Mouse (Mus musculus) cerebellum, postnatal 10 days (tissue): Measurements from ENCODE around the gene Ehd1.

Source experiments
- DNase-seq, 2 experiments: peaks; one replicate each; pipeline ENCODE4 v3.0.0; 2021; ENCODE audit warnings: mixed read lengths in 2 of 2

Ehd1 gene

DNA sequence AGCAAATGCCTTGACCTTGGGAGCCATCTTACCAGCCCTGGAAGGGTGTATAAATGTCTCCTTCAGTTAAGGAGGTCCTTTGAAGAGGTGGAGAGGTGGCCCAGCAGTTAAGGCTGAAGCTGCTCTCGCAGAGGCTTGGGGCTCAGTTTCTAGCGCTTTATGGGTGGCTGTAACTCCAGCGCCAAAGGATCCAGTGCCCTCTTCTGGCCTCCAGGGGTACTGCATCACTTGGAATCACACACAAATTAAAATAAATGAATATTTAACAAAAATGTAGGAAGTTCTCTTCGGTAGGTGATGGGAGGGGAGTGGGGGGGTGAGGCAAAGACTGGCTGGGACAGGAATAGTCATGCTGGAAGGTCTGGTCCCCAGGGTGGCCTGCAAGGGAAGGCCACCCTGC is 15.6 kb upstream of the Ehd1 start:
- peak in 1 of 2 experiments; percentile 45 for DNase-seq

DNA sequence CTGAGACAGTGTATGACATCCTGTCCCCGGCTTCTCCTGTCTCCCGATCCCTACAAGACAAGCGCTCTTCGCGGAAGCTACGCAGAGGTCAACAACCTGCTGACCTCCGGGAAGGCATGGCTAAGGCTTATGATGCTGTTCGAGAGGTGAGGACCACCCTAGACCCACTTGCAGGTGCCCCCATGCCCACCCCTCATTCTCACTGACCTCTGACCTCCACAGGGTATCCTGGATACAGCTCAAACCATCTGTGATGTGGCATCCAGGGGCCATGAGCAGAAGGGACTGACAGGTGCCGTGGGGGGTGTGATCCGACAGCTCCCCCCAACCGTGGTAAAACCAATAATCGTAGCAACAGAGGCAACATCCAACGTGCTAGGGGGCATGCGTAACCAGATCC is 15.1 kb upstream of the Ehd1 start:
- DNase-seq, result no peak

DNA sequence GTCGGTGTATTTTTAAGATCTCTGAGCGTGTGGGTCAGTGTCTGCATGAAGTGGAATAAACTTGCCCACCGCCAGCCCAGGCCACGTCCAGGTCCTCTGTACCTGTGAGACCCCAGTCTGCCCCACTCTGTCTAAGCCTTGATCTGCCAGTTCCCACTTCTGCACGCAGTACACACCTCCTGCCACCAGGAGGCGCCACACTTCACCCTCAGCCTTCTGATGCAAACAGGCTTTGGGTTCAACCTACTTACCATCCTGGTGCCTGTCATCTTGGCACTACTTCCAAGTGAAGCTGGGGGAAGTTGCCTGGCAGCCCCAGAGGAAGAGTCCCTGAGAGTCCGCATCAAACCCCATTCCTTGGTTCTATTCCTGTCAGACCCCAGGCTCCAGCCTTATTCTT is 14.3 kb upstream of the Ehd1 start:
- DNase-seq, result peak; percentile 90 to 94

DNA sequence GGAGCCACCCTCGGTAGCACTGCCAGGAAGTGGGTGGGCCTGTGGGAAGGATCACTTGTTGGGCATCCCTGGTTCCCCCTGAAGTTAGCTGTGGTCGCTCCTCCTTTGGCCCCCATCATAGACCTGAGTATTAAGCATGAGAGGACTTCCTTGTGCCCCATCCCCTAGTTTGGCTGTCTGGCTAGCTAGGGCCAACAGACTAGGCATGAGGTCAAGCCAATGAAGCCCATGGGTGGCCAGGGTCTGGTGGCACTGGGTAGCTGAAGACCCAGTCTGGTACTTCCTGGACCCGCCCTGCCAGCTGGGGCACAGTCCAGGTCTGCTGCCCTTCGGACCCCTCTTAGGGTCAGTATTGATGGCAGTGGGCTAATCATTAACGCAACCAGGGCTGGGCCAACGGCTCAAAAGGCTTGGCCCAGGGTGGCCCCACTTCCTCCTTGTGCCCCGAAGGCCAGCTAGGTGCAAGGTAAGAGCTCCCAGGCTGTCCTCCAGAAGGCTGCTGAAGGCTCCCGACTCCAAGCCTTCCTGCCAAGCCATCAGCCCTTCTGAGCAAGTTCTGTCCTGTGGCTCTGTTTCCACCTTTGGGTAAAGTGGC is 13.6 kb upstream of the Ehd1 start:
- peak in 1 of 2 experiments; percentile 36 for DNase-seq

DNA sequence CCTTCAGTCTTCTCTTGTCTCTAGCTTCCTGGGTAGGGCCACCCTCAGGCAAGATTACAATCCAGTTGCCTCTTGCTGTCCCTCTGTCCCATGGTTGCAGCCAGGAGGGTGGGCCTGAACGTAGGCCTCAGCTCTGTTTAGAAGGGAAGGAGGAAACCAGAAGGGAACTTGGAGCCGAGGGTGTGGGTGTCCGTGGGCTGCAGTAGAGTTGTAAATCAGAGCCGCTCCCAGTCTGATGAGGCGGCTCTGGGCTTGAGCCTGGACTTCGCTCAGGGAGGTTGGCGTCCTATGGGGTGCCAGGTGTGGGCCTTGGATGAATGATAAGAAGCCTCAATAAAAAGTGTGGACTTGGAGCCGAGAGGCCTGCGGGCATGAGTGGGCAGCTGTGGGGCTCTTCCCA is 12.3 kb upstream of the Ehd1 start:
- peak; percentile 37 to 44 for DNase-seq

DNA sequence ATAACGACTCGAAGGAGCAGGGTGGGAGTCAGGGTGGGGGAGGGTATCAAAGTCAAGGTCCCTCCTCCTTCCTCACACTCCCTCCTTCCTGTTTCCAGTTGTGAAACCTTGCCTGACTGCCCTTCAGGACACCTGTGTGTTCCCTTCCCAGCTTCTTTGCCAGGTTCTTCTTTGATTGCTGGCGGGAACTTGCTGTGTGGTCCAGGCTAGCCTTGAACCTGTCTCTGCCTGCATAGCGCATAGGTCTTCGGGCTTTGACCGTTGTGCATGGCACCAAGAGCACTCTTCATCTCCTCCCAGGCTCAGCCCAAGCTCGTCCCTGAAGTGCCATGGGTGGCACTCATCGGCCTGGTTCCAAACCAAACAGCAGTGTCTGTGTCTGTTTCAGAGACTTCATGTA is 11.6 kb upstream of the Ehd1 start:
- peak in 1 of 2 experiments; percentile 28 for DNase-seq

DNA sequence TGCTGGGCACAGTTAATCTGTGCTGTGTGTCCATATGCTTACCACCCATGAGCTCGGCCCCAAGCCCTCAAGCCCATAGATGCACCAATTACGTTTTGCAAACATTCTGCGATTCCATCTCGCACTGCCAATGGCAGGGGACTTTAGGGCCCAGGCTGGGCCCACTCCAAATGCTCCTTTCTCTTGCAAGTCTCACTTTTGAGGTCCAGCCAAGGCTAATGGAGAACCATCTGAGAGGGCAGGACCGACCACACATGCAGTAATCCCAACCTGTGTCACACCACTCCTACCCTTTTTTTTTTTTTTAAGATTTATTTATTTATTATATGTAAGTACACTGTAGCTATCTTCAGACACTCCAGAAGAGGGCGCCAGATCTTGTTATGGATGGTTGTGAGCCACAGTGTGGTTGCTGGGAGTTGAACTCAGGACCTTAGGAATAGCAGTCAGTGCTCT is 10.8 kb upstream of the Ehd1 start:
- peak; percentile 72 to 79 for DNase-seq

DNA sequence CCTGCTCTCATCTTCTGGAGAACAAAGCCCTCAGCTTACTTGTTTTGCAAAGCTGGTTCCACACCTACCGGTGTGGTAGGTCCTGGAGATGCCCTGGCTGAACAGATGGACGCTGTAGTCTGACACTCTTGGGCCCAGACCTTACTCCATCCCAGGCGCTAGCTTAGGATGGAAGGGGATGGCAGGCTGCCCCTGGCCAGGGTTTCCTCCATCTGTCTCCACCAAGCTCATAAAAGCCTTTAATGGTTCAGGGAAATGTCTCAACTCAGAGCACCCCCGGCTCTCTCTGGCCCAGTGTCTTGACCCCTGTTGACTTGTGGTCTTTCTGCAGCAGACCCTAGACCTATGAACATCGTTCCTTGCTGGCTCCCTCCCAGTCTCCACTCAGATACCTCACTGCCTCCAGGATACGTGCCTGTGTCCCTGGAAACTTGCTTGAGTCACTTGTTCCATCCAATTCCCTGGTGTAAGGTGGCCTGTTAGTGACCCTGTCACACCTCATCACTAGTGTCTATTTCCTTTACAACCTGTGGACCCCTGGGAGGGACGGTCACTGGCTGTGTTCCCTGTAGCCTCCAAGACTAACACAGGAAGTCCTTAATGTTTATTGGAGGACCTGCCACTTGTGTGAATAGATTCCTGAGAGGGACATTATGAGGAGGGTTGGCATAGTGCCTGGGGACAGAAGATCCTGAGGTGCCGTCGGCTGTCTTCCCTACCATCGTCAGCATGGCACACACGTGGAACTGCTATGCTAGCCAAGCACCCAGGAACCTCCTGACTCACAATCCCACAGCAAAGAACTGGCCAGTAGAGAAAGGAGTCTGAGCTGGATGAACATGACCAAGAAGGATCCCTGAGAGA is 9.0 kb upstream of the Ehd1 start:
- peak; percentile 95 to 97 for DNase-seq

DNA sequence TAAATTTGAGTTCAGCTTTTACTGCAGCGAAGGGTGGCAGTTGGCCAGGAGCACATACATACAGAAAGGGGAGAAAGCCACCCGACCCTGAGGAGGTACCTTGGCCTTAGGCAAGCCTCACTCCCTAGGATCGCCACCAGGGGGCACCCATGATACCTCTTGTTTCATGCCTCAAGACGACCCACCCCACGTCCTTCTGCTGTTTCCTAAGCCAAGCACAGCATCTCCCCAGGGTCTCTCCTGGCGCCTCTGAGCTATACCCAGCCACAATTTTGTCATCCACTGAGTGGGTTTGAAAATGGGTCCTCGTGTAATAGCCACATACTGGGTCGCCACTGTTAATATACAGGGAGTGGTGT is 8.4 kb upstream of the Ehd1 start:
- DNase-seq, result peak; percentile 95 to 96

DNA sequence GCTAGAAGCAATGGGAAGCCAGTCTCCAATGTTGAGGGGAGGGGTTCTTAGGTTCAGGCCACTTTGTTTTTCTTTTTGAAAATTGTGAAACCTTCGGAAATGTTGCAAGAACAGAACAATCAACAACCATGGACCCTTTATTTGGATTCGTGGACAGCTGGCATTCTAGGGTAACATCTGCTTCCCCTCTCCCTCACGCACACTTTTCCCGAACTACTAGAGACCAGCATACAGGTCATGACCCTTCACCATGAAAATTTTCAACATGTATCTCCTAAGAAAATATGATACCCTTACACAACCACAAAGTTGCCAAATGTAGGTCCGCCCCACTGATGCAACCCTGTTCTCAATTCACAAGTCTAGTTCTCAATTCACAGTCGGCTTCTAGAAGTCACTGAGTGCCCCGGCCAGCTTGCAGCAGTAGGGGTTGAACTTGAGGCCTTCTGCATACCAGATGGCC is 7.8 kb upstream of the Ehd1 start:
- peak in 1 of 2 experiments; percentile 31 for DNase-seq

DNA sequence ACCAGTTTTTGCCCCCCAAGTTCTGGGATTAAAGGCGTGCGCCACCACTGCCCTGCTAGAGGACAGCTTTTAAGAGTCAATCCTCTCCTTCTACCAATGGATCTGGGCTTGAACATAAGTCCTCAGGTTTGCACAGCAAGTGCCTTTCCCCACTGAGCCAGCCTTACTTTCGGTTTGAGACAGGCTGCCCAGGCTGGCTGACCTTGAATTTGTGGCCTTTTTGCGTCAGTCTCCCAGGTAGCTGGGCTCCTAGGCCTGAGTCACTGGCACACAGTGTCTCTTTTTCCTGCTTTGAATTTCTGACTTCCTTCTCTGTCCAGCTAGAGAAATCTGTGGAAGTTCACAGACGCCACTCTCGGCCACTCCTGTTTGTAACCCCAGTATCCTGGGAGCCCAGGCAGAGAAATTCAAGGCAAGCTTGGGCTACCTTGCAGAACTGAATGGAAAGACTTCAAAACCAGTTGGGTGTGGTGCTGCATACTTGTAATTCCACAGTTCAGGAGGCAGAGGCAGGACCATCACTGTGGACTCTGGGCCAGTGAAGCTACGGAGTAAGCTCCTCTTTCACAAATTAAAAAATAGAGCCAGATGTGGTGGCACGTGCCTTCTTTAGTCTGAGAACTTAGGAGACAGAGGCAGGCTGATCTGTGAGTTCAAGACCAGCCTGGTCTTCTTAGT is 6.6 kb upstream of the Ehd1 start:
- no peak for DNase-seq

DNA sequence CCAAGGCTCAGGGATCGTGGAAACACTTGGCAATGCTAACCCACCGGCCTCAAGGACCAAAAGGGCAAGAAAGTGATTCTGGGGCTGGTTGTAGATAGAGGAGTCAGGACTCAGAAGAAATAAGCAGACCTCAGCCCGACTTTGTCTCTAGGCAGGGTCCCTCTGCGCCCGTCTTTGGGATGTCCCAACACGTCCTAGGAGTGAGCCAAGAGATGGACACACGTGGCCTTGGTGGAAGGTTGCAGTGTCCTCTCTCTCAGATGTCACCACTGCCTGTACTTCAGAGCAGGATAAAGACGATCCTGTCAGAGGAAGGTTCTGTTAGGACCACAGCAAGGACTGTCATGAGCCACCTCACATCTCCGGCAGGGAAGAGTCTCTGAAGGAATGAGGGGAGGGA is 5.9 kb upstream of the Ehd1 start:
- DNase-seq, result no peak

DNA sequence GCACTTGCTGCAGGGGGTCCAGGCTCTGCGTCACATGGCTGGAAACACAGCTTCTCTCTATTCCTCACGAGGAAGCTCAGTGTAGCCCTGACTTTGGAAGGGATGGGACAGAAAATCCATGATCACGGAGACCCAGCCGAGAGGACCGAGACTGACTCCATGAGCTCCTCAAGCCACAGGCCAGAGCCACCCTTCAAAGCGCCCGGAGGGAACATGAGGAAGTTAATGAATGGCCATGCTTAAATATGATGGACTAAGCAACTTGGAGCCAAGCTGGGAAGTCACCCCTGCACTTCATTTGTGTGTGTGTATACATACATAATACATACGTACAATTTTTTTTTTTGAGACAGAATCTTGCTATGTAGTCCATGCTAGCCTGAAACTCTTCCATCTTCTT is 5.3 kb upstream of the Ehd1 start:
- DNase-seq, result no peak

DNA sequence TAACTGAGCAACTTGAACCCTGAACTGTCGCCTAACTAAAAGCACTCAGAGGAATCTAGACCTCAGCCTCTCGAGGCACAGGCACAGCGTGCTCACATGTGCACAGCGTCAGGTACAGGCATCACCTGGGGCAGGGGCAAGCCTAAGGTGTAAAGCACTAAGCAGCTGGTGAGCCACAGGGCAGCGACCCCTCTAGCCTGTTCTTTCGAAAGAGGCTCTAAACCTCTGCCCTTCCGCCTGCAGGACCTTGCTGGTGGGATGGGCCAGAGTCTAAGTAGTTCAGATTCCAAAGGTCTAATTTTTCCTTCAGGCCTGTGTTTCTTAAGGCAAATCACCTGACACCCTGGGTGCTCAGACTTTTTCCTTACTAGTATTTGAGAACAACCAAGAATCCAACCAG is 4.5 kb upstream of the Ehd1 start:
- DNase-seq, result no peak

DNA sequence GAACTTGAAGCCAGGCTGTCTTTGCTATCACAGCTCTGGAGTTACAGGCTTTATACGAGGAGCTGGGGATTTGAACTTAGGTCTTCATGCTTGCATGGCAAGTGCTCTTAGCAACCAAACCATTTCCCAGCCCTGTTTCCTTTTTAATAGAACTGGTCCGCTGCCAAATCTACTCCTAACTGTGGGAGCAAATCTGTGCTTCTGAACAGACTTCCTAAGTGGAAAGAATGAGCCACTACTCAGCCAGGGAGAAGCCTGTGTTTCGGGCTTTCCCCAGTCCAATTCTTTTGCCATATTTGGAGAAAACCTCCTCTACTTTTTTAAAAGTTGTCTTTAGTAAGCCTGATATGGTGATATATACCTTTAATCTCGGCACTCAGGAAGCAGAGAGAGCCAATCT is 3.8 kb upstream of the Ehd1 start:
- DNase-seq, result peak in 1 of 2 experiments; percentile 49

DNA sequence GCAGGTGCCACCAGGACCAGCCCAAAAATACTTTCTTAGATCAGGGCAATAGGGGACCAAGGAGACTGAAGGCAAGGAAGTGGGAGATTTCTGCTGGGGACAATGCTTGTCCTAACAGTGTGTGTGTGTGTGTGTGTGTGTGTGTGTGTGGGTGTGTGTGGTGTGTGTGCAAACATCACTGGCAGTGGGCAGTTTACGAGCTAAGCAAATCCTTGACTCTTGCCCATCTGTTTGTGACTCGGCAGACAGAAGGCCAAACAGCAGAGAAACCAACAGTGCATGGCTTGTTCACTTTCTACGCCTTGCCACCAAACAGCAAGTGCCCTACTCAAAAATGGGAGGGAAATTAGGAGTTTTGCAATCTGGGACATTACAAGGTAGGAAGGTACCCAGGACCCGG is 2.9 kb upstream of the Ehd1 start:
- DNase-seq, result peak; percentile 54 to 61

DNA sequence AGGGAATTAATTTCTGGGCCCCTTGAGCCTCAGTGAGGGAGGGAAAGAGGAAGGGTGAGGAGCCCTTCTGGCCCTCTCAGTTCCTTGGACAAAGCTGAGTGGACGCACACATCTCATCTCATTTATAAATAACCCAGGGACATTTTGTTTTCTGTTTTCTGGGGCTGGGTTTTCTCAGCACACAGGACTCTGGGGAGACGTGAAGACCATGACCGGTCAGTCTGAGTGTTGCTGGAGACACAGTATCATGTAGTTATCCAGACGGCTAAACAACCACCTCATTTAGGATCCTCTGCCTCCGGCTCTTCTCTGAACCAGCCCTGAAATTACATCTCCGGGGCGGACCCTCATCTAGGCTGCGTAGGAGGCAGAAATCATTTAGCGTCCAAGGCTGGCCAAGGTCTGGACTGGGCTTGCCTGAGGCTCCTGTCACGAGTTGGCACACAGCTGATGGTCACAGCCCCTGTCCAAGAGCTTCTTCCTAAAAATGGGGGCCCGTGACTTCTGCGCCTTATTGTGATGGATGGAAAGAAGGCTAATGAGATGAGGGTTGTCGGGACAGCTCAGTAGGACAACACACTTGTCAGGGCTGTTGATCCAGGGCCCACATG is 2.4 kb upstream of the Ehd1 start:
- DNase-seq, result peak; percentile 66 to 73

DNA sequence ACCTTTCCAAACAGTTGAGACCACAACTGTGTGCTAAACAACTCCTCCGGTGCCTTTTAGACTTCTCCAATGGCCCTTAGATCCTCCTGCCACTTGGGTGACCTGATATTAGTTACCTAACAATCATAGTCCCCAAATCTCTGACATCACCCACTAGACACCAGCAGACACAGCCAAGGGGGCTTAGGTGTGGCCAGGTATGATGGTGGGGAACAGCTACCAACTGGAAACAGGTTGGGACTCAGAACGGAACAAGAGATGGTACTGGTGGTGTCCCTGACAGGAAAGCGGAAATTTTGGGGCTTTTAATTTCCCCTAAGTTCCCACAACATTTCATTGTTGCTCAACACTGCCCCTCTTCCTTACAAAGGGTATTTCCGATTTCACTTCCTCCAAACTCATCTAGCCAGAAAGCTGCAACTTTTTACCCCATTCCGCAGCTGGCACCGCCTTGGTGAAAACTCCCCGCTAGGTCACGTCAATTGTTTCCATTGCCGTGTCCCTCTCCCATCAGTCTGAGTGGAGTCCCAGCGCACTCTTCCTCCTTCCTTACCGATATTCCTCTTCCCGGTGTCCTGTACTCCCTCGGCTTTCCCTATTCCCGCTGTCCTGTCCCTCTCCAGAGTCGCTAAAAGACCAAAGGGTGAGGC is 660 bp upstream of the Ehd1 start:
- peak in 1 of 2 experiments; percentile 39 for DNase-seq

DNA sequence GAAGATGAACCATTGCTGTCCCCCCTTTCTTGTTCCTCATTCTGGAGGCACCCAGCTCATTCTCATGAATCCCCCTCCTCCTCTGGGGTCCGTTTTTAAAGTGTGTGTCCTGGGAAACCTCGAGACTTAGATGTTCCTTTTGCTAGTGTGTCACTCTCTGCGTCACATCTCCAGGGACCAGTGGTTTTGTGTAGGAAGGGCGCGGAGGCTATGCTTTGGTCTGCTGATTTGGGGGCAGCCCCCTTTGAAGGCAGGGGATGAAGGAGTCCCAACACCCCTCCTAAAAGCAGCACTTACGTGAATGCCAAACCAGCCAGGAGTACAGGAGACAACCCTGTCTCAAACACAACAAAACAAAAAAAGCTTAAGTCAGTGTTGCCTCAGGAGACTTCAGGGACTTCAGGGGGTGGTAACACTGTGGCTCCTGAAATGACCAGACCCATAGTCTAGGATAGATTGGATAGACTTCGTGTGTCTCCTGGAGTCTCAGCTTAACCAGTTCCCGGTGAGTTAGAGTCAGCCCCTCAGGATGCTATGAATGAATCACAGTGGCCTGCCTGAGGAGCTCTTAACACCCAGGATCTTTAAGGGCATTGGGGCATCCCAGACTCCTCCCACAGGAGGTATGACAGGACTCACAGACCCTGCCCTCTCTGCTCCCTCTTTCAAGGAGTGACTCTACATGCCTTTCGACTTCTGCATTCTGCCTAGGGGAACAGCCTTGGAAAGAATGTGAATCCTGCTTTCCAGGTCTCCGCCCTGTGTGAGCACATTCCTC is 1.3 kb downstream of the Ehd1 start:
- peak; percentile 41 to 45 for DNase-seq

DNA sequence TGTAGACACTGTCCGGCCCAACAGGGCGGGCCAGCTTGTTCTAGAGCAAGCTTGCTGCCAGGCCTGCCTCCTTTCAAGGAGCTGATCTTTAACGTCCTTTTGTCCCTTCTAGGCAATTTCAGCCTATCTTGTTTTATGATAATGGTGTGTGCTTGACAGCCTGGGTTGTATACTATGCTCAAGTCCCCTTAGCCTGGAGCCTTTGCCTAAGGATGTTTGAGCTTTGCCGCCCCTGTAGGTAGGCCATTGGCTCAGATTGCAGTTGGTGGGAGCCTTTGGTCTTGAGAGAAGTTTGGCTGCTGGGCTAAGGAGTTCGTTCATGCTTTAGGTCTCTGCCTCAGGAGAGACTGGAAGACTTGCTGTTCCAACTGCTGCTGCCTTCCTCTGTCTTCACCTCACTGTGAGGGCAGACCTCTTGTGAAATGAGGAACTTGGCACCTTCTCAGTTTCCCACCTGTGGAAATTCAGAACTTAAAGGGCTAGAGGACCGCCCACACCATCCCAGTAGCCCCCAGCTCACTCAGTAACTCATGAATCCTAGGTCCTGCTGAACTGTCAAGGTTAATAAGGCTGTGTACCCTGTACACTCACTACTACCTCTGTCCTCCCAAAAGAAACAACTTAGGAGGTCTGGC is 2.0 kb downstream of the Ehd1 start:
- DNase-seq, result no peak

DNA sequence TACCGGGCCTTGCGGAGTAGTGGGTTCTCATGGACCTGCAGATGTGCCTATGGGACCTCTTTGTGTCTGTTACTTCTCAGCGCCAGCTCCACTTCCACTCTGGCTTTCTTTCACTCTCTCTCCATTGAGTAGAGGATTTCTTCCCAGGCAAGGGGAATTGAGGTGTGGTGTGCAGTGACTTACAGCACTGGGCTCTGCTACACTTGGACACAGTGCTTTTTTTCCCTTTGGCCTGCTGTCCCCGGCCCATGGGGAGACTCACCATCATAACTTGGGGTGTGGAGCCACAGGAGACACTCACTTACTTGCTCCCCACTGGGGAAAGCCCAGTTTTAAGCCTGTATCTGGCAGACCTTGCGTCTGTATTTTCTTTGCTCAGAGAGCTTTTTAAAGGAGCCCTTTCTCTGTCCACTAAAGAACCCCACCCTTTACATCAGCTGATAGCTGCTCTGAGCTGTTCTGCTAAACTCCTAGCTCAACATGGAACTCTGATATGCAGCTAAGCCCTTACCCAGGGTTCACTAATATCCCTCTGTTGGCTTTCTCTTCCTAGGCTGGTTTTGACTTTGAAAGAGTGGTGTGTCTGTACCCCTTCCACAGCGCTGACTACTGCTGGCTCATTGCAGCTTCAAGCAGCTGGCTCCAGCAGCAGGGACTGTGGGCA is 3.1 kb downstream of the Ehd1 start:
- no peak for DNase-seq
